Mouse (Mus musculus) forebrain, embryonic 10.5 days (tissue): ENCODE measurements around the gene Mcf2l. TPM values are rescaled to one million over a fixed set of nuclear protein-coding genes. Genes with fewer than 3 reads are reported as not detected.
A peak's percentile ranks its signal among the peaks of the same experiment; 100 is the strongest.

Source experiments
- DNase-seq: peaks from one replicate; pipeline ENCODE4 v3.0.0-alpha.2; 2017; ENCODE audit warnings: low spot score; ENCODE audit errors: extremely low spot score
- H3K27ac ChIP-seq: fragments of 300-500 bp; sonication (generic); 2 replicates; pipeline ENCODE4 v1.5.1; 2016; ENCODE audit warnings: mild to moderate bottlenecking
- H3K27me3 ChIP-seq: fragments of 300-500 bp; sonication (generic); 2 replicates; pipeline ENCODE4 v1.6.1; 2016; ENCODE audit warnings: mild to moderate bottlenecking; ENCODE audit not compliant: poor library complexity, severe bottlenecking
- H3K36me3 ChIP-seq: fragments of 300-500 bp; sonication (generic); replicated peaks from 2 replicates; pipeline ENCODE4 v1.6.1; 2016; ENCODE audit warnings: mild to moderate bottlenecking, moderate library complexity
- H3K4me1 ChIP-seq: fragments of 300-500 bp; sonication (generic); 2 replicates; pipeline ENCODE4 v1.6.1; 2016
- H3K4me3 ChIP-seq: fragments of 300-500 bp; sonication (generic); 2 replicates; pipeline ENCODE4 v1.5.1; 2016; ENCODE audit warnings: mild to moderate bottlenecking, moderate library complexity
- H3K9me3 ChIP-seq: fragments of 300-500 bp; sonication (generic); 2 replicates; pipeline ENCODE4 v1.6.1; 2016; ENCODE audit warnings: mild to moderate bottlenecking, moderate library complexity
- WGBS: fragments of 180-500 bp; shearing (Covaris S2); methylation state at CpG from one replicate; pipeline ENCODE4 v1.1.7; 2016; 5-methylcytosine and 5-hydroxymethylcytosine counted together
- polyA plus RNA-seq: library from polyadenylated mRNA; unstranded; fragments of >200 nt; fragmentation: Nextera tagmentation; extraction: Ambion mirVana; gene quantifications from 2 replicates; pipeline ENCODE4 v1.2.1, GENCODE M21; 2016

The Mcf2l gene
- polyA plus RNA-seq, 1 experiment from 2014 or later, result 32.5 TPM

DNA sequence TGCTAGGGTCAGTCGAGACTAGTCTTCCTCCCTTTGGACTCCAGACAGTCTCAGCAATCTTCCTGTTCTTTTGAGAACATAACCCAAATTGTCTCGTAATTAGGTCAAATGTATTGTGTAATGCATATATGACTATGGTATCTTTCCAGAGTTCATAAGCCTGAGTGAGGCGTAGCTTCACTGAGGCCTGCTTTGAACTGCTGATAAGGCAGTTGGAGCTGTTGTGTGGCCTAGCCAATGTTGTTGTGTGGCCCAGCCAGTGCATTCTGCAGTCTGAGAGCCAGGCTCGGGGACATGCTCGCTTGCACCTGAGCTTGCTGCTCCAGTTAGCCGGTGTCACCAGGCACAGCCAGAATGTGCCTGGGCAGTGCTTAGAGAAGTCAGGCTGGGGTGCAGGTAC lies 27.2 kb upstream of the Mcf2l start:
- Histone ChIP-seq H3K4me3 (no peak overlapping the region), H3K36me3 (peaks cover 94% of the 10 kb centered on the region), H3K4me1 (no peaks in the 10 kb centered on the region), H3K27ac (no peak overlapping the region), H3K27me3 (no peaks in the 10 kb centered on the region), H3K9me3 (no peaks in the 10 kb centered on the region)
- no peak for DNase-seq
- 90% methylated on average over 6 of the region's 6 CpGs for WGBS

DNA sequence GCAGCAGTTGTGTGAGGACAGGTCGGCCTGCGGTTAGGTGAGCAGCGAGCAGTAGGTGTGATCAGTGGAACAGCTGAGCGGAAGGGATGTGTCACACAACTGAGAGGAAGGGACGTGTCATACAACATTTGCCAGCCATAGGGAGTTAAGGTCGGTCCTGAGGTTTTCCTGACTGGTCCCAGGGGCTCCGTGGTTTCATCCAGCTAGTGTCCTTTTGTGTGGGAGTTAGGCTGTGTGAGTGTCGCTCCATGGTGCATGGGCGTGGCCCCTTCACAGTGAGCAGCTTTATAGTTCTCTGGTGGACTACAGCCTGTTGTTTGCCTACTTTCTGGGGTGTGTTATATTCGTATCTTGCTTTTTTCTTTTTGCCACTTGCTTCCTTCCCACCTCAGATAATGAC lies 22.4 kb upstream of the Mcf2l start:
- WGBS, result 93% methylated on average over 10 of the region's 10 CpGs

DNA sequence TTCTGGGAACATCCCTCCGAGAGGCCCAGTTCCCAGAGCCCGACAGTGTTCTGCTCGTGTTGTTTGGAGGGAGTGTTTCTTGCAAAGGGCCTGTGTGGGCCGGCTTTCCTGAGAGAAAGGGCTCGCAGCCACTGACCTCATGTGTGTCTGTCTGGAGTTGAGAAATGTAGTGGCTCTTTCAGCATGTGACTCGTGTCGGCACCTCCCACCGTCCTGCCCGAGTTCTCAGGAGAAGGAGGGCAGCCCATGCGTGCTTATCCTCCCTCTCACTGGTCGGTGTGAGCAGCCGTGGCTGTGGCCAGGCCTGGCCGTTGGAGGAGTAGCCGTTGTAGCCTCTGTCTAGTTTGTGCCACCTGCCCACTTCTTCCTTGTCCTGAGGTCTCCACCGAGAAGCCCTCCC lies 17.6 kb upstream of the Mcf2l start:
- no peaks in the 10 kb centered on the region for H3K9me3 ChIP-seq
- DNase-seq, result no peak
- 86% methylated on average over 15 of the region's 15 CpGs for WGBS
- H3K4me1 ChIP-seq, result peaks cover 4% of the 10 kb centered on the region; the same call in 1 of the 2 replicates
- H3K27me3 ChIP-seq, result no peaks in the 10 kb centered on the region
- peaks cover 53% of the 10 kb centered on the region for H3K36me3 ChIP-seq
- no peak overlapping the region for H3K4me3 ChIP-seq
- no peak overlapping the region for H3K27ac ChIP-seq

More for the DNA sequence above, 22.4 kb upstream of the Mcf2l start:
- no peak for DNase-seq
- Histone ChIP-seq H3K4me1 (peaks cover 4% of the 10 kb centered on the region; the same call in 1 of the 2 replicates), H3K4me3 (no peak overlapping the region), H3K36me3 (peaks cover 68% of the 10 kb centered on the region), H3K9me3 (no peaks in the 10 kb centered on the region), H3K27me3 (no peaks in the 10 kb centered on the region), H3K27ac (no peak overlapping the region)

DNA sequence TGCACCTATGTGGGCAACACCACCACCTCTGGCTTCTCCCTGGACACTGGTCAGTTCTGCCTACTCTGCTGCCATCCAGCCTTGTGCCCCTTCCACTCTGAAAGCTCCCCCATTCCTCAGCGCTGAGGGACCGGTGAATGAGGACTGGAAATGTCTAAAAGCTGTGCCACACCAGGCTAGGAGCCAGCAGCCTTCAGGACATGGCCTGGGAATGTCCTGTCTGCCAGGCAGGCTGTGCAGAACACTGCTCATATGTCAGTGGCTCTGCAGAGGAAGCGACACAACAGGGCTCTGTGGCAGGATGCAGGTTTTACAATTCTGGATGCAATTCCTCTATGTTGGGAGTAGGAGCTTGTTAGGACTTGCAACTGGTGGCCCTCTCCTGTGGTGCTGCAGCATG lies 10.5 kb upstream of the Mcf2l start:
- no peaks in the 10 kb centered on the region for H3K27me3 ChIP-seq
- H3K9me3 ChIP-seq, result no peaks in the 10 kb centered on the region
- H3K27ac ChIP-seq, result no peak overlapping the region
- no peaks in the 10 kb centered on the region for H3K4me1 ChIP-seq
- H3K36me3 ChIP-seq, result peaks cover 59% of the 10 kb centered on the region
- WGBS, result 86% methylated on average over 3 of the region's 3 CpGs
- no peak overlapping the region for H3K4me3 ChIP-seq
- DNase-seq, result no peak

DNA sequence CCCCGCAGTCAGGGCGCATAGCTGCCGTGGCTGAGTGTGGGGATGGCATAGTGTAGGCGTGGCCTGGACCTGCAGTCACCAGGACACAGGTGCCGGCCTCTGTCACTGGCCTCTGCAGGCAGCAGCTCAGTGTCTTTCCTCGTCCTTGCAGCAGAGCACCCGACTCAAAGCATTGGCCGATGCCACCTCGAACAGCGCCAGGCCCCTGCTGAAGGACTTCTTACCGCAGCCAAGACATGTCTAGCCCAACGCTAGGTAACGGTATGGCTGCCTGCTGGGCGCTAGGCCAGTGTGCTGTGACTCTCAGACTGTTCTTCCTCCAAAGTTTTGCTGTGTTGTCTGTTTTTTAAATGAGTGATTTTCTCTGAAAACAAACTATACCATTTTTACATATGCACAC lies 10.0 kb upstream of the Mcf2l start:
- DNase-seq, result no peak
- Histone ChIP-seq H3K9me3 (no peaks in the 10 kb centered on the region), H3K4me1 (no peaks in the 10 kb centered on the region), H3K27ac (no peak overlapping the region), H3K4me3 (no peak overlapping the region), H3K27me3 (no peaks in the 10 kb centered on the region), H3K36me3 (peaks cover 53% of the 10 kb centered on the region)
- 84% methylated on average over 14 of the region's 14 CpGs for WGBS

DNA sequence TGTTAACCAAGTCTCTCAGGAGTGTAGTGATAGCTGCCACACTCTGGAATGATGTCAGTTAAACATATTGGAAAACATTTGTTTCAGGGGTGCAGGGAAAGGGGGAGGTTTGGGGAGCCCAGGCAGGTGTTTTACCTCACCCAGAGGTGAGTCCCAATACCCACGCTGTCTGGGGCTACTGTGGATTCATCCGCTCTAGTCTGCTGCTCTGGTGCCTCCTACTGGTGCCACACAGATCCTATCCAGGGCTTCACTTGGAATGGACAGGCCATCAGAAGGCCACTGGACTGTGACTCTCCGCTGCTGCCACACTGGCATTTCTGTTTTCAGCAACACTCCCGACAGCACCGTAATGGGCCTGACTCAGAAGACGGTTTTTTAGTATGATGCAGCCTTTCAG lies 7.8 kb upstream of the Mcf2l start:
- Histone ChIP-seq H3K9me3 (no peaks in the 10 kb centered on the region), H3K27me3 (no peaks in the 10 kb centered on the region), H3K27ac (no peak overlapping the region), H3K4me1 (peaks cover 17% of the 10 kb centered on the region), H3K4me3 (no peak overlapping the region), H3K36me3 (peaks cover 41% of the 10 kb centered on the region)
- WGBS, result 74% methylated on average over 6 of the region's 6 CpGs
- DNase-seq, result no peak

DNA sequence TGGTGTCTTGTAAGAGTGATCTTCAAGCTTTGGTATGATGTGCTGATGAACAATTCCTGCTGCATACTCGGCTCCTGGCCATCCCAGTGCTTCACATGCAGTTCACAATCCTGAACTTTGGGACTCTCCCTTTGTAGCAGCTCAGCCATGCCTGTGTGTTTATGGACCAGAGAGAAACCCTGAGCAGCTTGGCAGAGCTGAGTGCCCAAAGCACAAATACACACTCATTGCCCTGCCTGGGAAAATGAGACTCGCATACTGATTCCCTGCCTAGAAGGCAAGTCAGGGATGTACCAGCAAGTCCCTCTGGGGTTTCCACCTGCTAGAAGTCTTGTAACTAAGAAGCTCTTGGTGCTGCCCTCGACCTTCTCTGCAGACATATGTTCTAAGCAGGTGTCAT lies 3.9 kb upstream of the Mcf2l start:
- 93% methylated on average over 3 of the region's 3 CpGs for WGBS
- Histone ChIP-seq H3K36me3 (peaks cover 13% of the 10 kb centered on the region), H3K4me1 (peaks cover 56% of the 10 kb centered on the region), H3K9me3 (no peaks in the 10 kb centered on the region), H3K27ac (peak overlapping the region; percentile 93; the same call in 1 of the 2 replicates), H3K4me3 (no peak overlapping the region), H3K27me3 (peaks cover 14% of the 10 kb centered on the region; the same call in 1 of the 2 replicates)
- no peak for DNase-seq

DNA sequence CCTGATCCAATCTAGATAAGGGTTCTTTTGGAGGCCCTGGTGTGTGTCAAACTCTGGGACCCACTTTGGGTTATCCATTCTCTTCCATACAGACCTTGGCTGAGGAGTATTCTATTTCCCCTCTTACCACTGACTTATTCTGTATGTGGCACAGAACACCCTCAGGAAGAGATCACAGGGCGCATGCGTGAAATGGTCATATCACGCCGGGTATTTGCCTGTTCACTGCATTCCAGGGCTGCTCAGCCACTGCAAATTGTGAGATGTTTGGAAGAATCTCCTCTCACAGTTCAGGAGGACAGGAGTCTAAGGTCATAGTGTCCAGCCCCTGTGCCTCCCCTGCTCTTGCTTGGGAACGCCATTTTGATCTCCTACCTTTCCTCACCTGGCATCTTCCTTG lies 3.0 kb upstream of the Mcf2l start:
- WGBS, result 89% methylated on average over 5 of the region's 5 CpGs
- peaks cover 24% of the 10 kb centered on the region; the same call in 1 of the 2 replicates for H3K27me3 ChIP-seq
- peak overlapping the region; percentile 93 for H3K27ac ChIP-seq
- 0 out of 2 replicates have a peak overlapping the region, but pooled peaks have one; percentile 27 for H3K4me3 ChIP-seq
- no peaks in the 10 kb centered on the region for H3K9me3 ChIP-seq
- 0 out of 2 replicates have a peak, but pooled peaks cover 3% of the 10 kb centered on the region for H3K36me3 ChIP-seq
- H3K4me1 ChIP-seq, result peaks cover 65% of the 10 kb centered on the region
- no peak for DNase-seq

DNA sequence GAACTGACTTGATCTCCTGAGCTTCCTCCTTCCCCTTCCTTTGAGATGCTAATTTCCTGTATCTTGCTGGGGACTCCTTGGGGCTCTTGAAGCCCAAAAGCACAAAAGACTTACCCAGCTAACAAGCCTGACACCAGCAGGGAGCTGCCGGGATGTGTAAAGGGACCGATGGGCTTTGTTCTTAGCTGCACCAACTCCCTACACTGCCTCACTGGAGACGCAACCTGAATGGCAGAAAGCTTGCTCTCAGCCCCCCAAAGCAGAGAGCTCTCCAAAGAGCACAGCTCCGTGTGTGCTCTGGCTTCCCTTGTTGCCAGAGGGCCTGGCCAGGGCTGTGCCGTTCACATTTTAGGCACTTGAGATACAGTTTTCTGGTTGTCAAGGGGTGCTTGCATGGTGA lies 2.1 kb upstream of the Mcf2l start:
- H3K9me3 ChIP-seq, result no peaks in the 10 kb centered on the region
- 2% methylated on average over 5 of the region's 5 CpGs for WGBS
- peak overlapping the region; percentile 27 for H3K4me3 ChIP-seq
- no peaks in the 10 kb centered on the region for H3K36me3 ChIP-seq
- peak; percentile 78 for DNase-seq
- peak overlapping the region; percentile 93 for H3K27ac ChIP-seq
- peaks cover 28% of the 10 kb centered on the region; the same call in 1 of the 2 replicates for H3K27me3 ChIP-seq
- peaks cover 74% of the 10 kb centered on the region for H3K4me1 ChIP-seq

DNA sequence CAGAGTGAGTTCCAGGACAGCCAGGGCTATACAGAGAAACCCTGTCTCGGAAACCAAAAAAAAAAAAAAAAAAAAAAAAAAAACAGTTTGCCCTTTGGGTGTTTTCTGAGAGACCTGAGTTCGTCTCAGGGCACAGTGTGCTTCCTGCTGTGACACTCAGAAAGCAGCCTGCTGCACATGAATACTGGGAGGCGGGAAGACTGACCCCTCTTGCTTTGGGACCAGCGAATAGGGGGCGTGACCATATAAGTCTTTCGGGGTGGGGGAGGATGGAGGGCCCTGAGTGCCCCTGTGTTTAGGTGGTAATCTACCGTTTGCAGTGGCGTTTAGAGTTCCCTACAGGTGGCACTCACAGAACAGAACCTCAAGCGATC lies 636 bp upstream of the Mcf2l start:
- peak overlapping the region; percentile 70 for H3K4me3 ChIP-seq
- peaks cover 85% of the 10 kb centered on the region for H3K4me1 ChIP-seq
- H3K27me3 ChIP-seq, result peaks cover 28% of the 10 kb centered on the region; the same call in 1 of the 2 replicates
- H3K27ac ChIP-seq, result peak overlapping the region; percentile 93
- H3K9me3 ChIP-seq, result no peaks in the 10 kb centered on the region
- no peak for DNase-seq
- no peaks in the 10 kb centered on the region for H3K36me3 ChIP-seq
- WGBS, result 3% methylated on average over 9 of the region's 9 CpGs

DNA sequence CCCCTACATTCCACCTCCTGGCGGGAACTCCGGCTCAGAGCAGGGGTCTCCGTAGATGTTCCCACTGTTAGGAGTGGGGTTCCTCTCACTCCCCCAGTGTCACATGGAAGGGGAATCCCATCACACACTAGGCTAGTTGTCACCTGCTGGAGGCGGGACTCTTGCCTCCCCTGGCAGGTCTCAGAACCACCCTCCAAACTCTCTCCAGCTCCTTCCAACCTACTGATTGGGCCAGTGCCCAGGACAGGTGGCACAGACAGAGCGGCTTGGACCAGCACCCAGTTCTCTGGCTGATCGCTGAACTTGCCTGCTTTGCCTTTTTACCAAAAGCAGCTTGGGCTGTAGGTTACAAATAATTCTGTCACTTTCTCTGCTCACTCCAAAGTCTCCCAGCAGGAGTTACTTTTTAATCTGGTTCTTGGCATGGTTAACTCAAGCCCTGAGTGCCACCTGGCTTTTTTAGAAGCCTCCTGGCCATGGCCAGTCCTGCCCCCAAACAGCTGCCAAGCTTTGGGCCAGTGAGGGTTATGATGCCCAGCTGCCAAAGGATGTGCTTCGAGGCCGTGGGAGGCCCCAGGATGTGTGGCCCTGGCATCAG lies 687 bp downstream of the Mcf2l start:
- peak; percentile 23 for DNase-seq
- Histone ChIP-seq H3K27me3 (peaks cover 28% of the 10 kb centered on the region; the same call in 1 of the 2 replicates), H3K4me3 (peak overlapping the region; percentile 70), H3K36me3 (no peaks in the 10 kb centered on the region; the same call in 1 of the 2 replicates), H3K9me3 (no peaks in the 10 kb centered on the region), H3K27ac (peak overlapping the region; percentile 93), H3K4me1 (peaks cover 86% of the 10 kb centered on the region)
- WGBS, result 22% methylated on average over 8 of the region's 8 CpGs

DNA sequence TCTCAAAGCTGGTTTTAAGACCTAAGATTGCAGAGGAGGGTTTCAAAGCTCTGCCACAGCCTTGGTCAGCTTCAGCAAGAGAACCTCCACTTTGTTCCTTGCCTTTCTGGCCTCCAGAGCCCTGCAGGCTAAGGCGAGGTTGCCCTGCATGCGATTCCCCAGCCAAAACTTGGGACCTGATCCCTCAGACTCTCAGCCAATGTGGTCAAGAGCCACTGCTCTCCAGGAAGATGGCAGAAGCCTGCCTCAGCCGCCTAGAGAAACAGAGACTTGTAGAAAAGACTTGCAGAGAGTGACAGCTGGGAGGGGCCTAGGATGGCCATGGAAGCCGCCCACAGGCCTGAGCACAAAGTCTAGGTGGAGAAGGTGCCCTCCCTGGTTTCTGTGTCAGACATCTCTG lies 1.4 kb downstream of the Mcf2l start:
- DNase-seq, result no peak
- Histone ChIP-seq H3K36me3 (peaks cover 4% of the 10 kb centered on the region), H3K4me3 (peak overlapping the region; percentile 70), H3K9me3 (no peaks in the 10 kb centered on the region), H3K4me1 (peaks cover 79% of the 10 kb centered on the region), H3K27me3 (peaks cover 28% of the 10 kb centered on the region; the same call in 1 of the 2 replicates), H3K27ac (peak overlapping the region; percentile 93)
- 75% methylated on average over 4 of the region's 4 CpGs for WGBS

DNA sequence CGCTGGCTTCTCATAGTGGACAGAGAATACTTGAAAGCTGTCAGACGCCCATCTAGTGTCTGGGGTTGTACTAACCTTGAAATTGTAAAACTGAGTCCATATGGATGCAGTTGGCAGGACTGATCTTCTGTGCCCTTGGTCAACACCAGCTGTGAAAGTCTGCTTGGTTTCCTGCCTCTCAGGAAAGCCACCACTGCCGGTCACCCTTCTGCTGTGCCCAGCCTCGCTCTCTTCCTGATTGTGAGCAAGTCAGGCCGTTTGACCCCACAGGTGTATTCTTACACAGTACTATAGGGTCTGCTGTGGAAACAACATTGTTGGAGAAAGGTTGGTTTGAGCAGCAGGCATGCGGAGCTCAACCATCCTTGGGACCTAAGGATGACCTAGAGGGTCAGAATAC lies 3.5 kb downstream of the Mcf2l start:
- no peaks in the 10 kb centered on the region for H3K9me3 ChIP-seq
- DNase-seq, result no peak
- no peak overlapping the region for H3K4me3 ChIP-seq
- peaks cover 25% of the 10 kb centered on the region for H3K36me3 ChIP-seq
- H3K27ac ChIP-seq, result no peak overlapping the region; the same call in 1 of the 2 replicates
- peaks cover 25% of the 10 kb centered on the region; the same call in 1 of the 2 replicates for H3K27me3 ChIP-seq
- WGBS, result 87% methylated on average over 6 of the region's 6 CpGs
- peaks cover 65% of the 10 kb centered on the region for H3K4me1 ChIP-seq
